Mouse (Mus musculus): ENCODE results near the gene Btbd9.

GRCm38 (mm10) chr17:30188031-30188981, 388.0 kb downstream of the Btbd9 start:
- TF ChIP-seq POLR2A (IDR thresholded peaks at IDR 0.05; ENCODE audit: borderline replicate concordance, insufficient read depth, low read length): no peak
- TF ChIP-seq CTCF (IDR thresholded peaks at IDR 0.05; ENCODE audit: borderline replicate concordance, insufficient read depth, low read depth, low read length): no peak
